Mouse (Mus musculus) stomach, embryonic 14.5 days (tissue): Measurements from ENCODE around the gene Hnrnpab. TPM values are rescaled to one million over a fixed set of nuclear protein-coding genes. Genes with fewer than 3 reads are reported as not detected.

ENCODE experiments used
- ATAC-seq: fragments of 200-750 bp; cut with Nextera tagmentation; 2 replicates; pipeline ENCODE4 v1.8.0; 2017; ENCODE audit warnings: low read depth, moderate TSS enrichment; ENCODE audit not compliant: insufficient number of reproducible peaks, insufficient read depth, low FRiP score
- H3K27ac ChIP-seq: fragments of 300-500 bp; sonication (generic); 2 replicates; pipeline ENCODE4 v1.5.1; 2014; ENCODE audit warnings: mild to moderate bottlenecking, low read length, moderate library complexity, mixed read lengths
- H3K27me3 ChIP-seq: fragments of 300-500 bp; sonication (generic); 2 replicates; pipeline ENCODE4 v1.6.1; 2014; ENCODE audit warnings: low read length, control low read depth, mixed read lengths; ENCODE audit not compliant: control insufficient read depth, insufficient read depth
- H3K36me3 ChIP-seq: fragments of 300-500 bp; sonication (generic); 2 replicates; pipeline ENCODE4 v1.6.1; 2014; ENCODE audit warnings: mild to moderate bottlenecking, control low read depth, low read length, moderate library complexity, mixed read lengths; ENCODE audit not compliant: control insufficient read depth, insufficient read depth
- H3K4me1 ChIP-seq: fragments of 300-500 bp; sonication (generic); 2 replicates; pipeline ENCODE4 v1.6.1; 2014; ENCODE audit warnings: low read length, control low read depth, mixed read lengths; ENCODE audit not compliant: control insufficient read depth, insufficient read depth
- H3K4me2 ChIP-seq: fragments of 300-500 bp; sonication (generic); replicated peaks from 2 replicates; pipeline ENCODE4 v1.6.1; 2014; ENCODE audit warnings: low read depth, low read length, control low read depth
- H3K4me3 ChIP-seq: fragments of 300-500 bp; sonication (generic); 2 replicates; pipeline ENCODE4 v1.5.1; 2014; ENCODE audit warnings: low read depth, low read length, control low read depth
- H3K9ac ChIP-seq: fragments of 300-500 bp; sonication (generic); replicated peaks from 2 replicates; pipeline ENCODE4 v1.6.1; 2014; ENCODE audit warnings: low read depth, mild to moderate bottlenecking, control low read depth, low read length, moderate library complexity, mixed read lengths
- H3K9me3 ChIP-seq: fragments of 300-500 bp; sonication (generic); 2 replicates; pipeline ENCODE4 v1.6.1; 2016; ENCODE audit warnings: low read depth, low read length, control low read depth; ENCODE audit not compliant: control insufficient read depth
- WGBS: fragments of 180-500 bp; shearing (Covaris S2); extraction: QIAGEN DNeasy Blood & Tissue Kit; methylation state at CpG from one replicate; pipeline ENCODE4 v1.1.7; 2014; 5-methylcytosine and 5-hydroxymethylcytosine counted together
- polyA plus RNA-seq: library from polyadenylated mRNA; unstranded; fragments of >200 nt; fragmentation: Nextera tagmentation; extraction: Ambion mirVana; gene quantifications from 2 replicates; pipeline ENCODE4 v1.2.1, GENCODE M21; 2014

Hnrnpab gene
- polyA plus RNA-seq, 1 experiment from 2014 or later: 474 TPM

DNA sequence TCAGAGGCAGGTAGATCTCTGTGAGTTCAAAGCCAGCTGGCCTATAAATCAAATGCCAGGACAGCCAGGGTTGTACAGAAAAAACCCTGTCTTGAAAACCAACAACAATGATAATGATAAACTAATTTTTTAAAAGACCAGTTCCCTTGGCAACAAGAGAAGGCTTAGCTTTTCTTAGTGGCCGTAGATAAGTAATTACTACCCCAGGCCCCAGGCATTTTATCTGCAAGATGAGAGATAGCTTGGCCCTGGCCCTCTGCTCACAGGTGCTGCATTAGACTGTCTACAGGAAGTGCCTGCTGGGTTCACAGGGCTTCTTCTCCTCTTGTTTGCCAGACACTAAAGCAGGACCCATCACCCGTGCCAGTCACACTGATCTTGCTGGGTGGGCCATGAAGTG, 51.6 kb downstream of the Hnrnpab start:
- no peaks in the 10 kb centered on the region for H3K27me3 ChIP-seq
- no peak overlapping the region for H3K27ac ChIP-seq
- no peak overlapping the region for H3K4me2 ChIP-seq
- no peaks in the 10 kb centered on the region for H3K9me3 ChIP-seq
- no peak overlapping the region for H3K9ac ChIP-seq
- 29% methylated on average over 2 of the region's 2 CpGs for WGBS
- H3K4me3 ChIP-seq: no peak overlapping the region
- ATAC-seq: no peak
- H3K4me1 ChIP-seq: peaks cover 7% of the 10 kb centered on the region; the same call in 1 of the 2 replicates
- H3K36me3 ChIP-seq: no peaks in the 10 kb centered on the region

DNA sequence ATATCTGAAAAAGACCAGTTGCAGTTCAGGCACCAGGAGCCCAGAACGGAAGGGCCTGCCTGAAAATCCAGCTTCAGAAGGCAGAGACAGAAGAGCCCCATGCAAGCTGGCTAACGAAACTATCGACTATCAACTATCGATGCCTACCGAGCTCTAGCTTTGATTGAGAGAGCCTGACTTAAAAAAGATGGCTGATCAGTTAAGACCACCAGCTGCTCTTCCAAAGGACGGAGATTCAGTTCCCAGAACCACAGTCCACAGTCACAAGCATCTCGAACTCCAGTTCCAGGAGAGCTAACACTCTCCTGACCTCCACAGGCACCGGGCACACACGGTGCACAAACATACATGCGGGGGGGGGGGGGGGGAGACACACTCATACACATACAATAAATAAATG, 52.1 kb downstream of the Hnrnpab start:
- no peaks in the 10 kb centered on the region for H3K36me3 ChIP-seq
- H3K4me3 ChIP-seq: no peak overlapping the region
- peaks cover 7% of the 10 kb centered on the region; the same call in 1 of the 2 replicates for H3K4me1 ChIP-seq
- H3K27me3 ChIP-seq: no peaks in the 10 kb centered on the region
- 61% methylated on average over 8 of the region's 10 CpGs for WGBS
- no peak overlapping the region for H3K9ac ChIP-seq
- H3K4me2 ChIP-seq: no peak overlapping the region
- H3K9me3 ChIP-seq: no peaks in the 10 kb centered on the region
- no peak overlapping the region for H3K27ac ChIP-seq
- no peak for ATAC-seq

DNA sequence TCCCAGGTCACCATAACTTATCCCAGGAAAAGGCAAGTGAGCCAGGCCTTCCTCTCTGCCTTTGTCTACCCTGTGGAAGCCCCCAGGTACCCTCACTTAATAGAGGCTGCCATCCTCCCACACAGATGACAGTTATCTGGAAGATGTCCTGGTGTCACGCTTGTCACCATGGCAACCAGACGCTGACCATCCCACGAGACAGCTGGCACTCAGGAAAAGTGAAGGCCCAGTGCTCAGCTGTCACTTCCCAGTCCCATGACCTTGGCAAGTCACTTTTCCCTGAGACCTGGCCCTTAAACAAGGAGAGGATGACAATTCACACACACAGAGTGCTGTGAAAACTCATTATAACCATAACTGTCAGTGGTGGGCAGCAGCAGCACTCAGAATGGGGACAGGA, 54.6 kb downstream of the Hnrnpab start:
- H3K4me3 ChIP-seq: no peak overlapping the region
- no peaks in the 10 kb centered on the region for H3K36me3 ChIP-seq
- no peaks in the 10 kb centered on the region for H3K27me3 ChIP-seq
- WGBS: 63% methylated on average over 3 of the region's 3 CpGs
- peaks cover 7% of the 10 kb centered on the region; the same call in 1 of the 2 replicates for H3K4me1 ChIP-seq
- ATAC-seq: no peak
- H3K9ac ChIP-seq: no peak overlapping the region
- no peak overlapping the region for H3K4me2 ChIP-seq
- H3K27ac ChIP-seq: no peak overlapping the region
- no peaks in the 10 kb centered on the region for H3K9me3 ChIP-seq

DNA sequence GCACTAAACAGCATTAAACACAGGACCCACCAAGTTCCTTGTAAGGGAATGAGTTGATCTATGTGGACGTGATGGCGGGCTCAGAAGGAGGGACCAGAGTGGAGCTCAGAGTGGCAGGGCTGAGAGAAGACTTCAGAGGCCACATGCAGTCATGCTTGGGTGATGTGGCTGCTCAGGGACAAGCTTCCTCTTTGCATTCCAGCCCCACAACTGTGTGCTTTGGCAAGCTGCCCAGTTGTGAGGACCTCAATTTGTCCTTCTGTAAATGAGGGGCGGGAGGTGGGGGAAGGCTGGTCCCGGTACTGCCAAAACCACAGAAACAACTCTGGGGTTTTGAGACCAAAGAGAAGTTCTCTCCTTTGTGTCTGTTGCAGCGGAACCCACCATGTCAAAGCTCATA, 55.4 kb downstream of the Hnrnpab start:
- Histone ChIP-seq H3K27me3 (no peaks in the 10 kb centered on the region), H3K9ac (no peak overlapping the region), H3K4me1 (peaks cover 7% of the 10 kb centered on the region; the same call in 1 of the 2 replicates), H3K36me3 (no peaks in the 10 kb centered on the region), H3K4me3 (no peak overlapping the region), H3K9me3 (no peaks in the 10 kb centered on the region), H3K4me2 (no peak overlapping the region), H3K27ac (0 out of 2 replicates have a peak overlapping the region, but pooled peaks have one; percentile 4)
- no peak for ATAC-seq
- WGBS: 61% methylated on average over 5 of the region's 5 CpGs

Other genes starting within 250 kb of the Hnrnpab start
- gene Phykpl, start 22.1 kb downstream of the Hnrnpab start, polyA plus RNA-seq: 19.0 and 21.8 TPM in 2 replicates
- 159 and 174 TPM in 2 replicates for gene Nhp2, start 12.9 kb upstream of the Hnrnpab start, polyA plus RNA-seq
- 42.6 and 47.8 TPM in 2 replicates for gene Rmnd5b, start 29.0 kb upstream of the Hnrnpab start, polyA plus RNA-seq
- 12.7 and 13.4 TPM in 2 replicates for gene N4bp3, start 44.0 kb upstream of the Hnrnpab start, polyA plus RNA-seq
- 5.2 and 6.3 TPM in 2 replicates for gene D930048N14Rik, start 44.1 kb upstream of the Hnrnpab start, polyA plus RNA-seq
- 78.1 and 89.0 TPM in 2 replicates for gene 0610009B22Rik, start 82.0 kb upstream of the Hnrnpab start, polyA plus RNA-seq
- gene Sec24a, start 156.8 kb upstream of the Hnrnpab start, polyA plus RNA-seq: 19.0 and 19.7 TPM in 2 replicates
- gene Sar1b, start 156.8 kb upstream of the Hnrnpab start, polyA plus RNA-seq: 109 and 111 TPM in 2 replicates